Mouse (Mus musculus): ENCODE data around the gene Gper1.

GRCm38 (mm10) chr5:139449926-139450325 lies 27.0 kb downstream of the Gper1 start:
- TF ChIP-seq POLR2A (IDR thresholded peaks at IDR 0.05; ENCODE audit: control insufficient read depth, low read depth, low read length) (no peak), CTCF (IDR thresholded peaks at IDR 0.05; ENCODE audit: control insufficient read depth, insufficient read depth, insufficient replicate concordance, low read depth, low read length) (no peak)
